Mouse (Mus musculus): ENCODE data around the gene Olfr1105. TPM values are rescaled to one million over a fixed set of nuclear protein-coding genes. Genes with fewer than 3 reads are reported as not detected.

Gene Olfr1105
- total RNA-seq (2021) = not detected
- long read RNA-seq, experiment 1 = 0 reads
- long read RNA-seq, experiment 2 = 0 reads

DNA sequence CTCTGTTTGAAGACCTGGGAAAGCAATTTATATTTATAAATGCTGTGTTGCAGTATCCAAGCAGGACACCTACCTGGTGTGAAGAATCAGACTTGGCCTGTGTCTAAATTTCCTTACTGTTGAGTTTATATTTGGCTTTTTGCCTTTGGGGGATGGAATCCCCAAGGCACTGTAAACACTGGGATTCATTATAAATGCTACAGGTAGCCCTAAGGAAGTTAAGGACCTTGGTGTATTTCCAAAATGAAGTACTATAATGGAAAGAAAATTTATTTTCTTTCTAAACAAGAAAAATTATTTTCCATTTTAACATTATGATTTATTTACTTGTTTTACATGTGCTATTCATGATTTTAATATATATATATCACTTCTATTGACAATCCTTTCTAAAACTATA is at the start of gene Olfr1105:
TSS of gene Olfr1105 (minus strand) at position 101 of the 400 bp plus-strand sequence.
- no peak for DNase-seq

GRCm38 (mm10) chr2:87075717-87076116 is 39.4 kb upstream of the Olfr1105 start, which contains the start of gene Olfr1107:
TSS of gene Olfr1107 (minus strand) at chr2:87075817.
- DNase-seq = no peak

DNA sequence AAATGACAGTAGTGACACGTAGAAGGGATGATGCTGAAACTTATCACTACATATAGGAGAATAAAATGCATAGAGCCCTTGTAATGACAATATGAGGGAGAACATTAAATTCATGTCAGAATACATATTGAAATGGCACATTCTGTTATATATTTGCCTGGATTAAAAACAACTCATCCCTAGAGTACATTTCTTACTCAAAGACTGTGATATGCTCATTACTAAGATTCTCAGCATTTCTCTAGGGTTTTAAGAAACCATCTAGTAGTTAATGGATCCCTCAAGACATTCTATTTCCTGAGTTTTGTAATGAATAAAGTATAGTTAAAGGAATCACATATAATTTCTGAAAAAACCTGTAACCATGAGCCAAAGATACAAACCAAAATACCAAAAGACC is 15.8 kb upstream of the Olfr1105 start, which contains the start of gene Olfr1106:
TSS of gene Olfr1106 (minus strand) at position 101 of the 400 bp plus-strand sequence.
- DNase-seq = no peak

GRCm38 (mm10) chr2:87026980-87027379 is 9.4 kb downstream of the Olfr1105 start, which contains the start of gene Olfr1104:
TSS of gene Olfr1104 (minus strand) at chr2:87027080.
- no peak for DNase-seq

DNA sequence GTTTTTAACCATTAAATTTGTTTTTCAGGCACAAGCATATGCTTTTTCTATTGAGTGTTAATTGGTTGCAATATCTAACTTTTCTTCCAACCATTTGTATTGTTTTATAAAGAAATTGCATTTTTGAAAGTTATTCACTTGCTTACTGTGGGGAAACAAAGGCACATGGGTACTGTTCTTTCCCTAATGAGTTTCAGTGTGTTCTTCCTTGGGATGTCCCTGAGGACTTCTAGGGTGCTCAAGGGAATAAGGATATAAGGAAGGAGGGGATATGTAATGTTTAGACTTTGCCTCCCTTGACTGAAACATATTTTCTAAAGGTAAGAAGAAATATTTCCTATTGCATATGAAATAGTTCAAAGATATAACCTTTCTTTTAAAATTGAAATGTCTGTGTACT is 38.2 kb downstream of the Olfr1105 start, which contains the start of gene Olfr1102:
TSS of gene Olfr1102 (plus strand) at position 301 of the 400 bp plus-strand sequence.
- no peak for DNase-seq

DNA sequence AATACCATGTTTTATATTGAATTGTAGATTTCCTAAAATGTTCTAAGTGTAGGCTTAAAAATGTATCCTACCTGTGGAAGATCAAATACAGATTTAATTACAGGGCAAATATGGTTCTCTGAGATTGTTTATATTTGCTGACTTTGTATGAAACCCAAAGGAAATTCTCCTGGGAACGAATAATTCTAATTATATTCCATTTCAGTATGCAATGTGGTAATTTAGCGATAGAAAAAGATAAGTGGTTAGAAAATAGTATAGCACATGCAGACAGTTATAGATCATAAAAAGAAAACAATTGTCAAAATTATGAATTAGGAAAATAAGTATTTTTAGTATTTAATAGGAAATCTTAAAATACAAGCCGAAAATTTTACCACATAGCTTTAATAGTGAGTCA is 45.2 kb downstream of the Olfr1105 start, which contains the start of gene Olfr1101:
TSS of gene Olfr1101 (minus strand) at position 101 of the 400 bp plus-strand sequence.
- no peak for DNase-seq

Other genes starting within 250 kb of the Olfr1105 start
- not detected for gene Olfr141, start 226.5 kb downstream of the Olfr1105 start, total RNA-seq (2021)
- not detected for gene Olfr1094, start 211.9 kb downstream of the Olfr1105 start, total RNA-seq (2021)
- not detected for gene Olfr1095, start 184.8 kb downstream of the Olfr1105 start, total RNA-seq (2021)
- not detected for gene Gm13723, start 161.7 kb downstream of the Olfr1105 start, total RNA-seq (2021)
- not detected for gene Olfr1097, start 144.3 kb downstream of the Olfr1105 start, total RNA-seq (2021)
- not detected for gene Olfr1098, start 112.0 kb downstream of the Olfr1105 start, total RNA-seq (2021)
- not detected for gene Olfr1099, start 75.8 kb downstream of the Olfr1105 start, total RNA-seq (2021)
- gene Olfr1100, start 56.6 kb downstream of the Olfr1105 start, total RNA-seq (2021) = not detected
- gene Olfr1101, start 45.3 kb downstream of the Olfr1105 start, total RNA-seq (2021) = not detected
- not detected for gene Olfr1102, start 38.1 kb downstream of the Olfr1105 start, total RNA-seq (2021)
- gene Olfr1104, start 9.5 kb downstream of the Olfr1105 start, total RNA-seq (2021) = not detected
- not detected for gene Olfr1106, start 15.7 kb upstream of the Olfr1105 start, total RNA-seq (2021)
- not detected for gene Olfr1107, start 39.3 kb upstream of the Olfr1105 start, total RNA-seq (2021)
- not detected for gene Olfr1109, start 59.5 kb upstream of the Olfr1105 start, total RNA-seq (2021)
- gene Olfr259, start 78.0 kb upstream of the Olfr1105 start, total RNA-seq (2021) = not detected
- gene Olfr1110, start 103.8 kb upstream of the Olfr1105 start, total RNA-seq (2021) = not detected
- not detected for gene Olfr1111, start 116.1 kb upstream of the Olfr1105 start, total RNA-seq (2021)
- gene Olfr1112, start 151.3 kb upstream of the Olfr1105 start, total RNA-seq (2021) = not detected
- gene Olfr1113, start 172.4 kb upstream of the Olfr1105 start, total RNA-seq (2021) = not detected
- not detected for gene Olfr1115, start 211.5 kb upstream of the Olfr1105 start, total RNA-seq (2021)
- not detected for gene Olfr1116, start 231.0 kb upstream of the Olfr1105 start, total RNA-seq (2021)

Data from adrenal gland, postnatal 10 days (tissue).